Mouse (Mus musculus) ovary, postnatal 14 days (tissue): ENCODE measurements around the gene H2afy.
A peak's percentile ranks its signal among the peaks of the same experiment; 100 is the strongest.

Experiments
- DNase-seq: peaks from one replicate; pipeline ENCODE4 v3.0.0; 2022; ENCODE audit warnings: low spot score

Gene H2afy

GRCm38 (mm10) chr13:56110694-56111531 lies 25.2 kb downstream of the H2afy start:
- no peak for DNase-seq

- no peak for DNase-seq
Measured at GRCm38 (mm10) chr13:56109703-56110102, 26.5 kb downstream of the H2afy start.

GRCm38 (mm10) chr13:56108849-56109519 lies 27.2 kb downstream of the H2afy start:
- DNase-seq, result no peak

- no peak for DNase-seq
Measured at GRCm38 (mm10) chr13:56104971-56105391, 31.2 kb downstream of the H2afy start.

- DNase-seq, result no peak
Measured at GRCm38 (mm10) chr13:56103796-56104746, 32.1 kb downstream of the H2afy start.

- no peak for DNase-seq
Measured at GRCm38 (mm10) chr13:56102160-56102559, 34.0 kb downstream of the H2afy start.

- DNase-seq, result no peak
Measured at GRCm38 (mm10) chr13:56095601-56096195, 40.5 kb downstream of the H2afy start.

- no peak for DNase-seq
Measured at GRCm38 (mm10) chr13:56094544-56094943, 41.6 kb downstream of the H2afy start.

- DNase-seq, result no peak
Measured at GRCm38 (mm10) chr13:56093680-56094079, 42.5 kb downstream of the H2afy start.

GRCm38 (mm10) chr13:56092606-56093005 lies 43.6 kb downstream of the H2afy start:
- no peak for DNase-seq

- DNase-seq, result no peak
Measured at GRCm38 (mm10) chr13:56090597-56090996, 45.6 kb downstream of the H2afy start.

GRCm38 (mm10) chr13:56088602-56089001 lies 47.6 kb downstream of the H2afy start:
- no peak for DNase-seq

GRCm38 (mm10) chr13:56087936-56088335 lies 48.2 kb downstream of the H2afy start:
- no peak for DNase-seq

GRCm38 (mm10) chr13:56084146-56084905 lies 51.8 kb downstream of the H2afy start:
- DNase-seq, result no peak

GRCm38 (mm10) chr13:56081656-56082055 lies 54.5 kb downstream of the H2afy start:
- DNase-seq, result no peak

GRCm38 (mm10) chr13:56079616-56080015 lies 56.5 kb downstream of the H2afy start:
- DNase-seq, result no peak

- peak; percentile 33 for DNase-seq
Measured at GRCm38 (mm10) chr13:56078724-56079262, 57.4 kb downstream of the H2afy start.

GRCm38 (mm10) chr13:56075930-56076329 lies 60.2 kb downstream of the H2afy start:
- no peak for DNase-seq

- no peak for DNase-seq
Measured at GRCm38 (mm10) chr13:56073186-56073585, 63.0 kb downstream of the H2afy start.

GRCm38 (mm10) chr13:56072268-56072607 lies 63.9 kb downstream of the H2afy start:
- no peak for DNase-seq
